Mouse (Mus musculus): ENCODE results near the gene Grn. TPM values are rescaled to one million over a fixed set of nuclear protein-coding genes. Genes with fewer than 3 reads are reported as not detected.
A peak's percentile ranks its signal among the peaks of the same experiment; 100 is the strongest.

Gene Grn
- polyA plus RNA-seq, 1 experiment from 2014 or later: 88.6 TPM

DNA sequence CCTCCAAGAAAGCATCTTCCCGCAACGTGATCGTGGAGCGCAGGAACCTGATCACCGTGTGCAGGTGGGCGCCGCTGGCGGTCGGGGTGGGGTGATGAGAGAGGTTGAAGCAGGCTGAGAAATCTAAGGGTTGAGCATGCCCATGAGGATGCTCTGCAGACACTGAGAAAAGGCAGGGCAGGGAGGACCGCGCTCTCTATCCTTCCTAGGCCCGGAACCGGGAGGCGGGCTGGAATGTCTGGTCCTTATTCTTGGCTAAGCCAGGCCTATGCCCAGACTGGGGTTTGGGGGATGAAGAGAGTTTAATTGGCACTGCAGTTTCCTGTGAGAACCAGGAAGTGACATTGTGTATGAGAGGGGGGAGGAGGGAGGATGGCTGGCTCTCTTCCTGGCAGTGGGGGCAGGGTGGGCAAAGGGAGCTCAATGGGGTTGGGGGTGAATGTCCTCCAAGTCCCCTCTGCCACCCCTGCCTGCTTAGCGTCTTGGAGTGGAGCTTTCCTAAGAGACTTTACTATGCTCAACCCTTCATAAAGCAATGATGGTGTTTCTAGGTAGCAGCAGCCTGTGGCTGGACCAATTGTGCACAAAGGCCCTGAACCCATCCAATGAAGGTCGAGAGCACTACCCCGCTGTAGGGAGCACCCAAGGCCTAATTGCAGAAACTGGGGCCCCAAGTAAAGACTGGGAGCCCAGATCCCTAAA is 36.2 kb upstream of the Grn start:
- Histone ChIP-seq H3K4me1 (replicated peaks) (peaks cover 61% of the 10 kb centered on the region), H3K9me3 (no peaks in the 10 kb centered on the region), H3K27me3 (peaks cover 2% of the 10 kb centered on the region; the same call in 1 of the 2 replicates), H3K4me3 (peak overlapping the region; percentile 84), H3K9ac (peak overlapping the region; percentile 96), H3K36me3 (peaks cover 7% of the 10 kb centered on the region; the same call in 1 of the 2 replicates), H3K27ac (replicated peaks) (peak overlapping the region; percentile 98), H3K4me2 (peak overlapping the region; percentile 99)
- ATAC-seq (ENCODE audit: low read depth): peak; percentile 64
- 5% methylated on average over 17 of the region's 17 CpGs for WGBS

DNA sequence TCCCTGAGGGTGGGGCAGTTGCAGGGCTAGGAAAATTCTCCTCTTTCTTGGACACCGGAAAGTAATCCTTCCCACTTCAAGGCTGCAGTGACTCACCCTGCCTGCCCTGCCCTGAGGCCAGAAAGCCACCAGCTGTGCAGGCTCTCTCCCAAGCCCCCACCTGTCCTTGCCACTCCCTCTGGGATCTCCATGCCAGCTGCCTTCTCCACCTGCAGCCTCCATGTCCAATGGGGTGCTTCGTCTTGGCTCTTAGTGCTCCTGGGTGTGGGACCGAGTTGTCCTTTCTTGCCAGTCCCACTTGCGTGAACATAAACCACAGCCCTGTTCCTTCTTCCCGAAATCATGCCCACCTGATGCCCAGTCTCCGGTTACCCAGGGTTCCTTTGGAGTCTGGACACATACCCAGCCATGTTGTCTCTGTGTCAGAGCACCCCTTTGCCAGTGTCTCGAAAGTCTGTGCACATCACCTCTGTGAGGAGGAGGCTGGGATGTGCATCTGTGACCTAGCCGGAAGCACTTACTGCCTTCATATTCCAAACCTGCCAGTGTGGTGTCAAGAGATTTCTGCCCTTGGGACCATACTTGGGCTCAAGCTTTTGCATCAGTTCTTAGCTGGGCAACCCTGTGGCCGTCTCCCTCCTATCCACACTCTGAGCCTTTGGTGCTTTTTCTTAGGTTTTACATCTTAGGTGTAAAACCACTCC is 35.5 kb upstream of the Grn start:
- peak overlapping the region; percentile 84 for H3K4me3 ChIP-seq
- no peak for ATAC-seq (ENCODE audit: low read depth)
- WGBS: 60% methylated on average over 9 of the region's 9 CpGs
- peak overlapping the region; percentile 99 for H3K4me2 ChIP-seq
- H3K9ac ChIP-seq: peak overlapping the region; percentile 96
- peaks cover 68% of the 10 kb centered on the region for H3K4me1 ChIP-seq (replicated peaks)
- peak overlapping the region; percentile 98 for H3K27ac ChIP-seq (replicated peaks)
- H3K36me3 ChIP-seq: peaks cover 14% of the 10 kb centered on the region
- no peaks in the 10 kb centered on the region for H3K9me3 ChIP-seq
- H3K27me3 ChIP-seq: peaks cover 9% of the 10 kb centered on the region

DNA sequence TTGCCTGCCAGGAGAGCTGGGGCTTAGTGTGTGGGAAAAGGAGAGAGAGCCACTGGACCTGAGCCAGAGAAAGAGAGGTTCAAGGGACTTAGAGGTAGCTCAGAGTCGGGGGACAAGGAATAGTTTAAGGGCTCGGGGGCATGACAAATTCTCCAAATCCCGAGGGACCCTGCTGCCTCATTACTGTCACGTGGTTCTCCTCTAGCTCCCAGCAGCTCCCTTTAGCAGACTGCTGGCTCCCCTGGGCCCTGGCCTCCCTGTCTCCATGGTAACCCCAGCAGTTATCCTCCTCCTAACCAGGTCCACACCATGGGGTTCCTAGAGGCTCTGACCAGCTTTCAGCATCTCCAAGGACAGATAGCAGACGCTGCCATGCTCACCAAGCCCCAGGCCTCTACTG is 34.9 kb upstream of the Grn start:
- no peaks in the 10 kb centered on the region for H3K9me3 ChIP-seq
- peak overlapping the region; percentile 98 for H3K27ac ChIP-seq (replicated peaks)
- H3K4me1 ChIP-seq (replicated peaks): peaks cover 74% of the 10 kb centered on the region
- H3K9ac ChIP-seq: peak overlapping the region; percentile 96
- peaks cover 21% of the 10 kb centered on the region for H3K36me3 ChIP-seq
- peak; percentile 20; the same call in 1 of the 2 replicates for ATAC-seq (ENCODE audit: low read depth)
- peak overlapping the region; percentile 84 for H3K4me3 ChIP-seq
- 1% methylated on average over 5 of the region's 5 CpGs for WGBS
- H3K4me2 ChIP-seq: peak overlapping the region; percentile 99
- peaks cover 12% of the 10 kb centered on the region for H3K27me3 ChIP-seq

DNA sequence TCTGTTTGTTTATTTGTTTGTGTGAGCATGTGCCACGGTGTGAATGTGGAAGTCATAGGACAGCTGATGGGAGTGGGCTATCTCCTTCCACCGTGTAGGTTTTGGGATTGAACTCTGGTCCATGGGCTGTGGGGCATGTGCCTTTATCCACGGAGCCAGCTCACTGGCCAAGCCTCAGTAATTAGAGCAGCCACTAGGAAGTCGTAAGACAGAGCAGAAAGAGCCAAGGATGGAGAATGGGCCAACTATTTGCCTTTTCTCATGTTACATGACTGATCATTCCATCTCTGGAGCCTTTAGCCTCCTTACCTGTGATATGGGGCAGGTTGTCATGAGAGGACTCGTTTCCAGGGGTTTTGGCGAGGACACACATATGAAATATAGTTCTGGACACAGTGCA is 33.9 kb upstream of the Grn start:
- Histone ChIP-seq H3K4me3 (peak overlapping the region; percentile 84), H3K4me1 (replicated peaks) (peaks cover 84% of the 10 kb centered on the region), H3K4me2 (peak overlapping the region; percentile 99), H3K27ac (replicated peaks) (peak overlapping the region; percentile 98), H3K36me3 (peaks cover 31% of the 10 kb centered on the region), H3K27me3 (peaks cover 19% of the 10 kb centered on the region), H3K9me3 (no peaks in the 10 kb centered on the region), H3K9ac (peak overlapping the region; percentile 96)
- WGBS: 51% methylated on average over 6 of the region's 6 CpGs
- ATAC-seq (ENCODE audit: low read depth): no peak

DNA sequence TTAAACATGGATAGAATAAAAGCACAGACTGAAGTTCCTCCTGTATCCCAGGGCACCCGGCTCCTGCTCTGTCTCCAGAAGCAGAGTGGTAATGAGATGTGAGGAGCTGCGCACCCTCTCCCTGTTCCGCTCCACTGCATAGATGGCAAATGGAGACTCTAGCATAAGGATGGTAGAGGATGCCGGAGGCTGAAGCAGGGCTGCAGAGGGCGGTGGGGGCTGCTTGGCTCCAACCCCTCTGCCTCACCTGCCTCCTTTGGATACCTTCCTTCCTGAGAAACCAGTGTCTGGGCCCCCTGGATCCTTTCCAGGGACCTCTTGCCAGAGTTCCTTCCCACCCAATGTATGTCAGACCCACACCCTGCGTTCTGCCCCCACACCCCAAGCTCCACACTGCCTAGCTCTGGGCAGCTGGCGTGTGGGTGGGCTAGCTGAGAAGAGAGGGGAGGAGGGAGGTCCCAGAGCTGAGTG is 33.4 kb upstream of the Grn start:
- H3K27ac ChIP-seq (replicated peaks): peak overlapping the region; percentile 98
- H3K27me3 ChIP-seq: peaks cover 19% of the 10 kb centered on the region
- no peak for ATAC-seq (ENCODE audit: low read depth)
- peak overlapping the region; percentile 99 for H3K4me2 ChIP-seq
- H3K36me3 ChIP-seq: peaks cover 35% of the 10 kb centered on the region
- H3K4me1 ChIP-seq (replicated peaks): peaks cover 88% of the 10 kb centered on the region
- no peaks in the 10 kb centered on the region for H3K9me3 ChIP-seq
- peak overlapping the region; percentile 84 for H3K4me3 ChIP-seq
- 64% methylated on average over 7 of the region's 7 CpGs for WGBS
- H3K9ac ChIP-seq: peak overlapping the region; percentile 96

DNA sequence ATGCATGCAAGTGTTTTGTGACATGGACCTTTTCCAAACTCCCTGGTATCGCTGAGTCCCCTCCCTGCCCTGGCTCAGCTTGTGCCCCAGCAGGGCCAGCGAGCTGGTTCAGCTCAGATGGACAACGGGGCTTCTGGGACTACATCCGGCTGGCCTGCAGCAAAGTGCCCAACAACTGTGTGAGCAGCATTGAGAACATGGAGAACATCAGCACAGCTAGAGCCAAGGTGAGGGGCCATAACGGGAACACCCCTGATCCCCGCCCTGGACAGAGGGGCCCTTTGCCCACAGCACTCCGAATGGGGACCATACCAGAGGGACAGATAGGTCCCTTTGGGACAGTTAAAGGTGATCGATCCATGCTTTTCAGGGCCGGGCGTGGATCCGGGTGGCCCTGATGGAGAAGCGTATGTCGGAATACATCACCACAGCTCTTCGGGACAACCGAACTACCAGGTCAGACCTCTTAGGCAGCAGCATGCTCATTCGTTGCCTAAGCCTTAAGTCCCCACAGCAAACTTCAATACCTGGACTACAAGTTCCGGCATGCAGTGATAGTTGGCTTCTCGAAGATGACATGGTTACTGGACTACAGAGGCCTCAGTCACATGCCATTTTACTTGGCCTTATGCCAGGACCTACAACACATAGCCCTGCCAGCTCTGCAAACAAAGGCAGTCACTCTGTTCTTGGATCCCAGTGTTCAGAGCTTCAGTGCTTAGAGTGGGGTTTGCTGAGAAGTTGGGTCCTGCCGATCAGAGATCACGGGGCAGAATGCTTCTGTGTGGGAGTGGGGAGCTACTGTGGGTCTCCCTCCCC is 31.9 kb upstream of the Grn start:
- Histone ChIP-seq H3K4me1 (replicated peaks) (peaks cover 91% of the 10 kb centered on the region), H3K4me2 (peak overlapping the region; percentile 99; the same call in 1 of the 2 replicates), H3K4me3 (no peak overlapping the region), H3K9ac (peak overlapping the region; percentile 44; the same call in 1 of the 2 replicates), H3K27me3 (peaks cover 19% of the 10 kb centered on the region), H3K27ac (replicated peaks) (peak overlapping the region; percentile 4; the same call in 1 of the 2 replicates), H3K9me3 (no peaks in the 10 kb centered on the region), H3K36me3 (peaks cover 50% of the 10 kb centered on the region)
- WGBS: 80% methylated on average over 20 of the region's 20 CpGs
- ATAC-seq (ENCODE audit: low read depth): no peak

DNA sequence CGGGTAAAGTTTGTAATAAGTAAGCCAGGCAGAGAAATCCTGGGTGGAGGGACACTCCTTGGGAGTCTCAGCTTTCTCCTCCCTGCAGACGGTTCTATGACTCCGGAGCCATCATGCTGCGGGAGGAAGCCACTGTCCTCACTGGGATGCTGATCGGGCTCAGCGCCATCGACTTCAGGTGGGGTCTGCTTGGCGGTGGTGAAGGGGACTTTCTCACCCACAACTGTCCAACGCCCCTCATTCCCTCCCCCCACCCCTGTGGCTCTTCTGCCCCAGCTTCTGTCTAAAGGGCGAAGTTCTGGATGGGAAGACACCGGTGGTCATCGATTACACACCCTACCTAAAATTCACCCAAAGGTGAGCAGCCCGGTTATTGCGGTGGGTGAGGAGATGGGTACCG is 31.0 kb upstream of the Grn start:
- peaks cover 19% of the 10 kb centered on the region for H3K27me3 ChIP-seq
- H3K4me2 ChIP-seq: peak overlapping the region; percentile 32
- no peak for ATAC-seq (ENCODE audit: low read depth)
- H3K4me1 ChIP-seq (replicated peaks): peaks cover 86% of the 10 kb centered on the region
- WGBS: 15% methylated on average over 15 of the region's 15 CpGs
- no peaks in the 10 kb centered on the region for H3K9me3 ChIP-seq
- H3K27ac ChIP-seq (replicated peaks): no peak overlapping the region; the same call in 1 of the 2 replicates
- peak overlapping the region; percentile 44; the same call in 1 of the 2 replicates for H3K9ac ChIP-seq
- H3K36me3 ChIP-seq: peaks cover 59% of the 10 kb centered on the region
- no peak overlapping the region for H3K4me3 ChIP-seq

DNA sequence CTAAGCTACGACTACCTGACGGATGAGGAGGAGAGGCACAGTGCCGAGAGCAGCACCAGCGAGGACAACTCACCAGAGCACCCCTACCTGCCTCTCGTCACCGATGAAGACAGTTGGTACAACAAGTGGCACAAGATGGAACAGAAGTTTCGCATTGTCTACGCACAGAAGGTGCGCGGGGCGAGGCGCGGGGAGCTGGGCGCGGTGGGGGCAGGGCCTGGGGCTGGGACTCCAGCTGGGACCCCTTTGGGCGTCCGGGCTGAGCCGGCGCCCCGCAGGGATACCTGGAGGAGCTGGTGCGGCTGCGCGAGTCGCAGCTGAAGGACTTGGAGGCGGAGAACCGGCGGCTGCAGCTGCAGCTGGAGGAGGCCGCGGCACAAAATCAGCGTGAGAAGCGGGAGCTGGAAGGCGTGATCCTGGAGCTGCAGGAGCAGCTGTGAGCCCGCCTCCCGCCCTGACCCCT is 30.5 kb upstream of the Grn start:
- ATAC-seq (ENCODE audit: low read depth): no peak

DNA sequence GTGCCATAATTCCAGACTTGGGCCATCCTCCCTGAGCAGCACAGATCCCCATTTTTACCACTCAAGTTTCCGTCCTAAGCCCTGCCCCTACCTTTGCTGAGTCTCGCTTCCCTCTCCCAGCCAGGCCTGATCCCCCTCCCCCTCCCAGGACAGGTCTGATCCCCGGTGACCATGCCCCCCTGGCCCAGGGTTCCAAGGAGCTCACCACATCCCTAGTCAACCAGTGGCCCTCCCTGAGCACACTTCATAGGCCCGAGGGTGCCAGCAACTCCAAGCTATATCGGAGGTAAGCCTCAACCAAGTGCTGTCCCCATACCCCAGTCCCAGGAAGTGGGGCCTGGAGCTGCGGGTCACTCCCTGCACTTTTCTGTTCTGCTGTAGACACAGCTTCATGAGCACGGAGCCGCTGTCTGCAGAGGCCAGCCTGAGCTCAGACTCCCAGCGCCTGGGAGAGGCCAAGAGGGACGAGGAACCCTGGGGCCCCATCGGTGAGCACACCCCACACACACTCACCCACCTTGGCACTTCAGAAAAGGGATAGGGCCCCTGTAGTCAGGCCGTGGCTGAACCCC is 29.5 kb upstream of the Grn start:
- Histone ChIP-seq H3K9ac (no peak overlapping the region), H3K4me2 (no peak overlapping the region), H3K27me3 (peaks cover 19% of the 10 kb centered on the region), H3K27ac (replicated peaks) (no peak overlapping the region), H3K36me3 (peaks cover 67% of the 10 kb centered on the region), H3K4me3 (no peak overlapping the region; the same call in 1 of the 2 replicates), H3K9me3 (no peaks in the 10 kb centered on the region), H3K4me1 (replicated peaks) (peaks cover 86% of the 10 kb centered on the region)
- no peak for ATAC-seq (ENCODE audit: low read depth)
- 30% methylated on average over 12 of the region's 12 CpGs for WGBS

More for the DNA sequence above, 30.5 kb upstream of the Grn start:
- Histone ChIP-seq H3K27ac (replicated peaks) (no peak overlapping the region), H3K4me1 (replicated peaks) (peaks cover 86% of the 10 kb centered on the region), H3K9ac (peak overlapping the region; percentile 44), H3K27me3 (peaks cover 19% of the 10 kb centered on the region), H3K4me2 (peak overlapping the region; percentile 32), H3K36me3 (peaks cover 65% of the 10 kb centered on the region), H3K9me3 (no peaks in the 10 kb centered on the region), H3K4me3 (peak overlapping the region; percentile 10)
- WGBS: 3% methylated on average over 34 of the region's 34 CpGs

DNA sequence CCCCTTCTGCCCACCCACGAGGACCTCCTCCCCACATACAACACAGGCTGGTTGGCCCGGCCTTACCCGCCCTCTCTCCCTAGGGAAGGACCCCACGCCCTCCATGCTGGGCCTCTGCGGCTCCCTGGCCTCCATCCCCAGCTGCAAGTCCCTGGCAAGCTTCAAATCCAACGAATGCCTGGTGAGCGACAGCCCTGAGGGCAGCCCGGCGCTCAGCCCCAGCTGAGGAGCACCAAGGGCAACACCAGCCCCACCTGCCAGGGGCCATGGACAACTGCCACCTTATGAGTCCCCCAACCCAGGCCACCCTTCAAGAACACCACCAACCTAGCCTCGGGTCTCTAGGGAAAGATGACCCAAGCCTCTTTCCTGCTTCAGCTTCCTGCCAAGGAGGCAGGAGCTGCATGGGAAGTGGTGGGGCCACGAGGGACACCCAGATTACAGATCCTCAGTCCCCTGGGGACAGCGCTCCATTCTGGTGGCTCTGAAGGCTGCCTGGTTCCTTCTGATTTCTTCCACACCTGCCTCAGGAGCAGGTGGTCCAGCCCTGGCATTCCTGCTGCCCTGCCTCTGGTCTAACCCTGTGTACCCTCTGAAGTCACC is 28.1 kb upstream of the Grn start:
- H3K27ac ChIP-seq (replicated peaks): peak overlapping the region; percentile 69
- WGBS: 43% methylated on average over 12 of the region's 12 CpGs
- peaks cover 19% of the 10 kb centered on the region for H3K27me3 ChIP-seq
- ATAC-seq (ENCODE audit: low read depth): no peak
- H3K9me3 ChIP-seq: no peaks in the 10 kb centered on the region
- peaks cover 85% of the 10 kb centered on the region for H3K4me1 ChIP-seq (replicated peaks)
- no peak overlapping the region for H3K4me3 ChIP-seq
- no peak overlapping the region for H3K4me2 ChIP-seq
- H3K9ac ChIP-seq: no peak overlapping the region
- peaks cover 67% of the 10 kb centered on the region for H3K36me3 ChIP-seq

DNA sequence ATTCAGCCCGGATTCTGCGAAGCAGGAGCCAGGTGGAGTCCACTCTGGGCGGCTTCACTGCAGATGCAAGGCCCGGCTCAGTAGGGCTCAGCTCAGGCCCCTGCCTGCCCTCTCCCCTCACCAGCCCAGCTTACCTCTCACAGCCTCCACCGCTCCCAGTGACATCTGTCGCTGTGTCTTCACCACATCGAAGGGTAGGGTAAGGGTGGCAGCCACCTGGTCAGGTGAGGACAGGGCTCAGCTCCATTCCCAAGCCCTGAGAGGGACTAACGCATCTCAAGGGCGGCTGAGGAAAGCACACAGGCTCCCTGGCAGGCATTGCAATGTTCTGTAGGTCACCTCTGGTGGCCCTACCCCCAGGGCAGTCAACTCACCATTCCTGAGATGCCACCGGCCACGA is 26.5 kb upstream of the Grn start:
- H3K9me3 ChIP-seq: no peaks in the 10 kb centered on the region

More for the DNA sequence above, 26.5 kb upstream of the Grn start:
- no peak overlapping the region for H3K4me3 ChIP-seq
- no peak overlapping the region for H3K4me2 ChIP-seq
- H3K9ac ChIP-seq: no peak overlapping the region
- peaks cover 77% of the 10 kb centered on the region for H3K4me1 ChIP-seq (replicated peaks)
- peaks cover 19% of the 10 kb centered on the region; the same call in 1 of the 2 replicates for H3K27me3 ChIP-seq
- peaks cover 62% of the 10 kb centered on the region for H3K36me3 ChIP-seq
- ATAC-seq (ENCODE audit: low read depth): no peak
- no peak overlapping the region for H3K27ac ChIP-seq (replicated peaks)
- WGBS: 96% methylated on average over 11 of the region's 11 CpGs
